Mouse (Mus musculus) urinary bladder, postnatal 14 days (tissue): Measurements from ENCODE around the gene Sell.

Source experiments
- DNase-seq: peaks from one replicate; pipeline ENCODE4 v3.0.0; 2021; ENCODE audit warnings: low spot score

The Sell gene

DNA sequence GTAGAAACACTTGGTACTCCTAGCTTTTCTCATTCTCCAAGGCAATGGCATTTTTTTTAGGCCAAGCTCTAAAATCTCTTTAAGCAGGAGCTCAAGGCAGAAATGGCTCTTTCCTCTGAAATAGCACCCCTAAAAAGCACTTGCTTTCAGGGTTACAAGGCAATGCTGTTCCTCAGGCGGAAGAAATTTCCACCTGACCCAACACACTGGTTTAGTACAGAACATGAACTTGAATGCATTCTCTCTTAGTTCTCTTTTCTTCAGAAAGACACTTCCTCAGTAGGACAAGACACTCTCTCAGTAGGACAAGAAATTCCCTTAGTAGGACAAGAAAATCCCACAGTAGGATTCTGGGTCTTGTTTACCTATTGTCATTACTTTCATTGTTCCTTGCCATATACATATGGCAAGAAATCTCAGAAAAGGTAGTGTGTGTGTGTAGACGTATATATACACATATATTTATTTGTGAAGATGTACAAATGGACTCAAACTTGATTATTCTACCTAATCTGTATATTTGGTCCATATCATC, 12.9 kb downstream of the Sell start:
- DNase-seq = no peak

DNA sequence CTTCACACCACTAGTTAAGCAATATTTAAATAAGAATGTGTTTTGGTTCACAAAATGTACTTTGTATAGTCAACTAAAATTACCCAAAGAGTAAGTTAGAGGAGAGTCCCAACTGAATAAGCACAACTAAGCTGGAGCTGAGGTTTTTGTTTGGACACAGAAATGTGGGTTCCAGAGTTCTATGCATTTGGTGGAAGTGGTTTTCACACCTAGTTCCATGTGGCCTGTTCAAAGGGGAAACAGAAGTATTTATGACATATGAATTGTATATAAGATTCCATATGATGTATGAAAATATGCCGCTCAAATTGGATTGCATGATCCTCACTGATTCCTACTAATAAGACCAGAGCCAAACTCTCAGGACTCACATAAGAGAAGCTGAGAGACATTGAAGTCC, 13.6 kb downstream of the Sell start:
- DNase-seq = no peak

DNA sequence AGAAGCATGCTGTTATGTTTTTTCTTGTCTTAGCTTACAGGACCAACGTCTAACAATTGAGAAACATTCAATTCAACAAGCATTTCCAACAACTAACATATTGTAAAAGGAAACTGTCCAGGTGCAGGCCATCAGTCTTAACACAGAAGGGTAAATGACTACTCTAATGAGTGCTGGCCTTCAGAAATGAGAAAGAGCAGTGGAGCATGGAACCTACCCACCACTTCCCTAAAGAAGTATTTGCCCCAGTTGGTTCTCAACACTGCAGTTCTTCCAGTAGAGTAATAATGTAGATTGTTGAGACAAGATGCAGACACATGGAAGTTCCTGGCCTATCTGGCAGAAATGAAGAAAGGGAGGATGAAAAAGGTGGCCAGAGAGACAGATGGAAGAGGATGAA, 14.7 kb downstream of the Sell start:
- DNase-seq = no peak

GRCm38 (mm10) chr1:164077031-164077430, 15.2 kb downstream of the Sell start:
- DNase-seq = no peak

GRCm38 (mm10) chr1:164078323-164078741, 16.6 kb downstream of the Sell start:
- no peak for DNase-seq

GRCm38 (mm10) chr1:164079091-164079490, 17.3 kb downstream of the Sell start:
- no peak for DNase-seq

DNA sequence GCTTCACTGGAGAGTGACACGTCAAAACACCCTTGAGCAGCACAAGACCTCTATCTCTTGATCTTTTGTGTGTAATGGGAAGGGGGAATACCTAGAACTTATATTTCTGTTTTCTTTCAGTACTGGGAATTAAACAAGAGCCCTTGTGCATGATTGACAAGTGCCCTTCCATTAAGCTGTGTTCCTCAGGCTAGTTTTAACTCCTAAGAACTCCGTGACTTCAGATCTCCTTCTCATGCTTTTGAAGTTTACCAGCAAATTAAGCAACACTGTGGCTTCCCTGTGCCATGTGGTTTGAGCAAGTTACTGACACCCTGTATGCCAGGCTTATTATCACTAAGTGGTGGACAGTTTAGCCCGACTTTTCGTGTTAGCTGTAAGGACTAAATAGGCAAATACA, 21.3 kb downstream of the Sell start:
- DNase-seq = no peak

- no peak for DNase-seq
These were observed 25.0 kb downstream of the Sell start for GRCm38 (mm10) chr1:164086797-164087196.

DNA sequence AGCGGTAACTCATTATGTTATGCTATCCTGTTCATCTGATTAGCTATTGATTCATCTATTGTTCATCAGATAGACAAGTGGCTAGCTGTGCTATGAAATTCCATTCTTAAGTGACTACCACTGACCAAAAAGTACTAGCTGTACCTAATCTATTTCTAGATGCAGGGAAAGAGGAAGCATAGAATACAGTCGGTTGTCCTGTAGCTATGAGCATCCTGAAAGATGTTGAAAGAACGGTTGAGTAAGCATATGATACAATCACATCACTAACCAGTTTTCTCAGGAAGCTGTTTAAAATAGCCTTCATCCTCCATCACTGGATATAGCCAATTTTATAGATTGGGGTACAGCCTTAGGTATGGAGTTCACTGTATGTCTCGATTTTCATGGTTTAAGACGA, 26.1 kb downstream of the Sell start:
- DNase-seq = no peak

GRCm38 (mm10) chr1:164096780-164097179, 35.0 kb downstream of the Sell start:
- DNase-seq = no peak

GRCm38 (mm10) chr1:164097911-164098310, 36.1 kb downstream of the Sell start:
- no peak for DNase-seq

DNA sequence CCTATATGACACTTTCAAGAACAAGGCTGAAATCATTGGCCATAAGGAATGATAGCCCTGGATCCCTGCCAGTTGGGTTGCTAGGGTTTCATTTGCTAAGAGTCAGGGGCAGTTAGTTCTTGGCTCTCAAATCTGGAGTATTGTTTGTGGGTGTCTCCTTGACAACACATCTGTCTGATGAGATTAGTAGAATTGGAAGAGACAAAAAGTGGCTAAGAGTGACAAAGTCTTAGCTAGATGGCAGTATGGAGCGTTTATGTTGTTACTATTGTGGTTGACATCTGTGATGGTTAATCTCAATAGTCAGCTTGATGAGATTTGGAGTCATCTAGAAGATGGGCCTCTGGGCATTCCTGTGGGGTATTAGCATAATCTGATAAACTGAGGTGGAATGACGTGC, 36.6 kb downstream of the Sell start:
- DNase-seq = no peak

GRCm38 (mm10) chr1:164109763-164110162, 48.0 kb downstream of the Sell start:
- no peak for DNase-seq

- no peak for DNase-seq
These were observed 49.0 kb downstream of the Sell start for GRCm38 (mm10) chr1:164110591-164111329.

- no peak for DNase-seq
These were observed 52.5 kb downstream of the Sell start for GRCm38 (mm10) chr1:164114280-164114679.

- no peak for DNase-seq
These were observed 53.2 kb downstream of the Sell start, which contains the start of gene Selp for GRCm38 (mm10) chr1:164114947-164115493. Selp (plus strand) TSS chr1:164115264.

- DNase-seq = no peak
These were observed 53.9 kb downstream of the Sell start for GRCm38 (mm10) chr1:164115647-164116046.

DNA sequence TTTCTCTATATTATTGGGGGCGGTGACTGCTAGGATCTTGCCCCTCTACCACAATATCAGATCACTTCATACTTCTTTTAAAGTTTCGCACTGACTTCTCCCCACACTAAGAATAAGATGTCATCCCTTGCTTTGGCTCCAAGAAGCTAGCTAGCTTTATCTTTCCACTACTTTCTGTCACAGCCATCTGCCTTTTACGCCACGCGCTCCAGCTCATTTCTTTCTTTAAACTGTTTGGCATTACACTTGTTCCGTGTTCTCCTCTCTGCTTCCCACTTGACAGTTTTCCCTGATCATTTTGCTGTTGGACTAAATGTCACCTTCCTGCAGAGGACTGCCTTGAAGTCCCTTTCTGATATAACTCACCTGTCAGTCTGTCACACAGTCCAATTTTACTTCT, 56.1 kb downstream of the Sell start:
- no peak for DNase-seq

DNA sequence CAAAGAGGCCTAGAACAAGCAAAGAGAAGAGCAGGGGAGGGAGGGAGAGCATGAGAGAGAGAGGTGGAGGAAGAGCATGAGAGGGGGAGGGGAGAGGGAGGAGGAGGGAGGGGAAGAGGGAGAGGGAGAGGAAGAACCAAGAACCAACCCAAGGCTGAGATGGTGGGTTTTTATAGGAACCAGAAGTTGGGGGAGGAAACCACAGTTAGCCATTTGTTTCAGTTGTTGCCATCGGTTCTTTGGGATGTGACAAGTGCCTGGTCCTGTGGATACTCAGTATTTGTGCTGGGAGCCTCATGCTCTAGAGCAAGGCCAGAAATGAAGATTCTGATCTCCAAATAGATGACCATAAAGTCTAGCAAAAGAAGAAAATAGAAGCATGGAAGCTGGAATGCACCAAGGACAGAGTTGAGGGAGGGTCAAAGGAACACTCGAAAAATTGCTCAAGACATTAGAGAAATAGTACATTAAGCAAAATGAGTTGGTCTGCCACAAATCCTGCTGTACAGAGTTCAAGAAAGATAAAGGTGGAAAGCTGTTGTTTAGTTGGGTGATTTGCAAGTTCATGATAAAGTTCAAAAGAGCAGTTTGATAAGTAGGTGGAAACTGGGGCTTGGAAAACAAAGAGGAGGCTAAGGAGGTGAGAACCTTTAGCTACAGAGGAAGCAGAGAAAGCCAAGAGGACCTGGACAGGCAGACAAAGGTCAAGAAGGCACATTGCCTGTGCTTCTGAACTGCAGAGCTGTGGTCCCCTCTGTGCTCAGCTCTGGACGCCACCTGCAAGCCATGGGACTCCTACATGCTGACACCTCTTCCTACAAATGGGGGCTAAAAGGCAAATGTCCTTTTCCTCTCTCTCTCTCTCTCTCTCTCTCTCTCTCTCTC, 58.4 kb downstream of the Sell start:
- DNase-seq = no peak

DNA sequence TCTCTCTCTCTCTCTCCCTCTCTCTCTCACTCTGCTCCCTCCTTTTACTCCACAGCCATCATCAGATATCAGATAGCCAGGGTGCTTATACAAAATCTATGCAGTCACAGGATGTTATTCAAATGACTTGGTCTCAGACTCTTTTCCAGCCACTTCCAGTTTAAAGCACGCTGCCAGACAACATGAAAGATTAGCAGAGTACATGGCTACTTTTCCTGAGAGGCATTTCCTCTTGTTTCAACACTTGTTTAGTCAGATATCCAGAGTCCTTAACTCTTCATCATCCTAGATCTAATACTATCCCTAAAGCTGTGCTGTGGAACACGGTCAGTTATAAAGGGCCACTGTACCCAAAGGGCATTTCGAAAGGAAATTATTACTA, 59.0 kb downstream of the Sell start:
- no peak for DNase-seq

DNA sequence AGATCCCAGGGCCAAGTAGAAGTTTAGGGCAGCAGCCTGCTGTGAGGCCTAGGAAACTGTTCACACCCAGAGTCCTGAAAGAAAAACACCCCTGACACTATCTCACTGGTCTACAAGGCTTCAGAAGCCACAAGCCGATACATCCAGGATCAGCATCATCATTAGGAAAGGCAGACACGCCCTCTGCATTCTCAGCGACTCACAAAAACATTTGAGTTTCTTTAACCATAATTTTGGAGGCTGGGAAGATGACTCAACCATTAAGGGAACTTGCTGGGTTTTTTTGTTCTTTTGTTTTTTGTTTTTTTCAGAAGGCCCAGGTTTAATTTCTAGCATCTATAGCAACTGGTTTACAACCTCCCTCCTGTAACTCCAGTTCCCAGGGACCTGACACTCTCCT, 62.1 kb downstream of the Sell start:
- no peak for DNase-seq

- DNase-seq = no peak
These were observed 68.2 kb downstream of the Sell start for GRCm38 (mm10) chr1:164130013-164130412.

DNA sequence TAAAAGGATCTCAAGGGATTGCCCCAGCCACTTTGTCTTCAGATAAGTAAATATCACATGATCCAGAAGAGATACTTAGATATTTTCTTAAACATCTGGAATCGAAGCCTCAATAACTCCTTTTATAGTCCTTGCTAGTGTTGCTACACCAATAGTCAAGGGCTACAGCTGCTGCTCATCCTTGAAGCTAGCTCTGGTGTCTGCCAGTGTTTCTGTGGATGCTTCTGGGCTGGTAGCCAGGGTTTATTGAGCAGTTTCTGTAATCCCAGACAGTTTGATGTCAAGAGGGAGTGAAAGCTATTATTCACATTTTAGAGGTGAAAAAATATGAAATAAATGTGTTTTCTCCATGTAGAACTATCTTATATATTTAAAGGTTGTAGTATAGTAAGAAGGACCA, 70.8 kb downstream of the Sell start:
- DNase-seq = no peak
